Mouse (Mus musculus) ES-Bruce4 (cell line): Measurements from ENCODE around the gene Ftsj3. TPM values are rescaled to one million over a fixed set of nuclear protein-coding genes. Genes with fewer than 3 reads are reported as not detected.
"Not testable (repeated sequence)": the region's sequence is repeated elsewhere in the genome, so short reads cannot be mapped to it uniquely, and the experiment has no call there.

Experiments
- H3K27ac ChIP-seq: 2 replicates; pipeline ENCODE4 v1.5.1; 2012; ENCODE audit warnings: low read length, inconsistent platforms; ENCODE audit not compliant: insufficient read depth
- H3K27me3 ChIP-seq: 2 replicates; pipeline ENCODE4 v1.6.1; 2012; ENCODE audit warnings: mild to moderate bottlenecking, low read length, inconsistent platforms; ENCODE audit not compliant: control insufficient read depth, poor library complexity, insufficient read depth, severe bottlenecking
- H3K36me3 ChIP-seq: 2 replicates; pipeline ENCODE4 v1.6.1; 2012; ENCODE audit warnings: inconsistent platforms, mild to moderate bottlenecking, low read length, moderate library complexity; ENCODE audit not compliant: control insufficient read depth, poor library complexity, insufficient read depth, severe bottlenecking
- H3K4me1 ChIP-seq: one replicate; pipeline ENCODE4 v1.8.1; 2011; ENCODE audit warnings: low read length; ENCODE audit not compliant: control insufficient read depth, insufficient read depth
- H3K4me3 ChIP-seq: 2 replicates; pipeline ENCODE4 v1.5.1; 2011; ENCODE audit warnings: low read depth, mild to moderate bottlenecking, low read length
- H3K9ac ChIP-seq: 2 replicates; pipeline ENCODE4 v1.6.1; 2012; ENCODE audit warnings: low read depth, mild to moderate bottlenecking, inconsistent platforms; ENCODE audit not compliant: poor library complexity, severe bottlenecking
- H3K9me3 ChIP-seq: replicated peaks from 2 replicates; pipeline ENCODE4 v1.6.1; 2012; ENCODE audit warnings: mild to moderate bottlenecking, low read length, inconsistent platforms; ENCODE audit not compliant: control insufficient read depth, poor library complexity, insufficient read depth, severe bottlenecking
- CTCF ChIP-seq: IDR thresholded peaks from one replicate; pipeline ENCODE4 v1.8.1; 2011; ENCODE audit warnings: low read depth, low read length
- EP300 ChIP-seq: IDR thresholded peaks from 2 replicates; pipeline ENCODE4 v1.6.1; 2011; ENCODE audit warnings: low read depth, low read length; ENCODE audit not compliant: insufficient read depth
- POLR2A ChIP-seq: IDR thresholded peaks from one replicate; pipeline ENCODE4 v1.8.1; 2011; ENCODE audit warnings: low read length; ENCODE audit not compliant: insufficient read depth
- polyA plus RNA-seq: library from polyadenylated mRNA; stranded (reverse); fragments of >200 nt; gene quantifications from 2 replicates; pipeline ENCODE4 v1.2.4, GENCODE M21; 2011; ENCODE audit warnings: low read depth; ENCODE audit not compliant: missing spikeins, insufficient read depth, insufficient read length

Gene Ftsj3
- polyA plus RNA-seq, 1 experiment = 156 TPM

DNA sequence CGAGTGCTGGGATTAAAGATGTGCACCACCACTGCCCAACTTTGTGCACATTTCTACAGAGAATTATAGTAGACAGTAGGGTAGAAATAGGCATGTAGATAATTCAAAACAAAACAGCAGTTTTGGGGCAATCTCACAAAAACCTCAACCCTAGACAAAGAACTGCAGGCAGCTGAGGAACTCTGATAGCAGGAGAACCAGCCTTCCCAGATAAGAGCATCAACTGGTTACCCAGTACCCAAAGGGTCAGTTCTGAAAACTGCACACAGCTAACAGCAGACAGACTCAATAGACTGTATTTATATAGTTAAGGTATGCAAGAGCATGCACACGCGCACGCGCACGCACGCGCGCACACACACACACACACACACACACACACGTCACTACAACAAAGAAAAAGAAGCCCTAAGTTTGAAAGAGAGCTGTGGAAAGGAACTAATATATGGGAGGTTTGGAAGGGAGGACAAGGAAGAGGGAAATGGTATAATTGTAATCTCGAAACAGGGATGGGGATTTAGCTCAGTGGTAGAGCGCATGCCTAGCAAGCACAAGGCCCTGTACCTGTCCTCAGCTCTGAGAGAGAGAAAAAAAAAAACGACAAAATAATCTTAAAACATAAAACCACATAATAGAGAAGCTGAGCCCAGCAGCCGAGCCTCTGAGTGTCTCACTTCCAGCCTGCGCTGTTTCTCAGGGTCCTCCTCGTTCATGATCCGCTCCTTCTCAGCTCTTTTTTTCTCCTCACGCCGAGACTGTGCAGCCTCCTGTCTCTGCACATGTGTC, 54.3 kb downstream of the Ftsj3 start:
- Histone ChIP-seq H3K9ac (no peak overlapping the region), H3K36me3 (peaks cover 47% of the 10 kb centered on the region), H3K4me1 (no peaks in the 10 kb centered on the region), H3K27ac (no peak overlapping the region), H3K9me3 (no peaks in the 10 kb centered on the region), H3K27me3 (no peaks in the 10 kb centered on the region), H3K4me3 (no peak overlapping the region)
- TF ChIP-seq POLR2A (no peak), EP300 (no peak), CTCF (no peak)

GRCm38 (mm10) chr11:106200756-106201155, 55.1 kb downstream of the Ftsj3 start:
- Histone ChIP-seq H3K27me3 (no peaks in the 10 kb centered on the region), H3K4me1 (no peaks in the 10 kb centered on the region), H3K4me3 (no peak overlapping the region), H3K27ac (no peak overlapping the region), H3K36me3 (peaks cover 42% of the 10 kb centered on the region), H3K9ac (no peak overlapping the region), H3K9me3 (no peaks in the 10 kb centered on the region)
- TF ChIP-seq EP300 = no peak
- TF ChIP-seq POLR2A = no peak
- TF ChIP-seq CTCF = no peak

DNA sequence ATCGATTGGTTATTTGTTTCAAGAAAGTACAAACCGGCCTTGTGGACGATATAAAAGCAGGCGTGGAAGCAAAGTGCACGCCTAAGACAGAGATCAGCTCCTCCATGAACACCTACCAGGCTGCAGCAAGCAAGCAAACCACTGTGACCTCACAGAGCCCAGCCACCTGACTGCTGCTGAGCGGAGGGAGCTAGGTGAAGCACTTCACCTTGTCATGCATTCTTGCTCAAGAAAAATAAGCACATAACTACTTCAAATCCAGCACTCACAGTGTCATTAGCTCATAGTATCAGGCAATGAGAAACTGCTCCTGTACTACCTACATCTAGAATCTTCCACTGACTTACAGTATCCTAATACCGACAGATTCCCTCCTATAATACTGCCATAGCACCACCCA, 55.9 kb downstream of the Ftsj3 start:
- not testable (repeated sequence) for H3K4me1 ChIP-seq, H3K27ac ChIP-seq, H3K9me3 ChIP-seq, H3K27me3 ChIP-seq, H3K9ac ChIP-seq, H3K4me3 ChIP-seq
- peaks cover 40% of the 10 kb centered on the region for H3K36me3 ChIP-seq

Other genes with a start within 250 kb of the Ftsj3 start
- gene Kcnh6, start 248.0 kb downstream of the Ftsj3 start, polyA plus RNA-seq = 0.21 and 0.68 TPM in 2 replicates
- 48.9 TPM in 2 replicates for gene Dcaf7, start 219.2 kb downstream of the Ftsj3 start, polyA plus RNA-seq
- 9.8 and 11.6 TPM in 2 replicates for gene Taco1, start 190.0 kb downstream of the Ftsj3 start, polyA plus RNA-seq
- 44.6 and 46.1 TPM in 2 replicates for gene Map3k3, start 171.5 kb downstream of the Ftsj3 start, polyA plus RNA-seq
- not detected in 2 replicates for gene Gm10840, start 95.2 kb downstream of the Ftsj3 start, polyA plus RNA-seq
- 53.7 and 57.2 TPM in 2 replicates for gene Limd2, start 95.2 kb downstream of the Ftsj3 start, polyA plus RNA-seq
- gene Strada, start 53.9 kb downstream of the Ftsj3 start, polyA plus RNA-seq = 29.8 and 34.2 TPM in 2 replicates
- 93.2 and 119 TPM in 2 replicates for gene Ccdc47, start 39.7 kb downstream of the Ftsj3 start, polyA plus RNA-seq
- 73.2 and 75.4 TPM in 2 replicates for gene Ddx42, start 39.2 kb downstream of the Ftsj3 start, polyA plus RNA-seq
- gene Psmc5, start 75 bp upstream of the Ftsj3 start, polyA plus RNA-seq = 170 and 188 TPM in 2 replicates
- 75.6 and 78.1 TPM in 2 replicates for gene Smarcd2, start 16.9 kb upstream of the Ftsj3 start, polyA plus RNA-seq
- 0.44 and 0.45 TPM in 2 replicates for gene Tcam1, start 20.6 kb upstream of the Ftsj3 start, polyA plus RNA-seq
- not detected in 2 replicates for gene Gh, start 45.8 kb upstream of the Ftsj3 start, polyA plus RNA-seq
- gene Cd79b, start 58.7 kb upstream of the Ftsj3 start, polyA plus RNA-seq = 0.75 and 1.5 TPM in 2 replicates
- gene Scn4a, start 97.2 kb upstream of the Ftsj3 start, polyA plus RNA-seq = not detected in 2 replicates
- not detected in 2 replicates for gene Prr29, start 109.4 kb upstream of the Ftsj3 start, polyA plus RNA-seq
- not detected in 2 replicates for gene Icam2, start 132.0 kb upstream of the Ftsj3 start, polyA plus RNA-seq
- 9.4 and 10.1 TPM in 2 replicates for gene Ern1, start 231.8 kb upstream of the Ftsj3 start, polyA plus RNA-seq